Mouse (Mus musculus) gastrocnemius, adult 8-10 months (tissue): Measurements from ENCODE around the gene Pola1. TPM values are rescaled to one million over a fixed set of nuclear protein-coding genes. Genes with fewer than 3 reads are reported as not detected.
"Not testable (repeated sequence)": the region's sequence is repeated elsewhere in the genome, so short reads cannot be mapped to it uniquely, and the experiment has no call there.

Experiments
- DNase-seq, 2 experiments: peaks; one replicate each; pipeline ENCODE4 v3.0.0; 2022; ENCODE audit warnings: low spot score in 2 of 2
- total RNA-seq, 4 experiments: library from RNA; stranded (reverse); gene quantifications; 2 replicates each; pipeline ENCODE4 v1.2.4; 2022

Gene Pola1
- total RNA-seq, 4 experiments from 2014 or later, result 1.3 to 2.9 (median 1.6) TPM

DNA sequence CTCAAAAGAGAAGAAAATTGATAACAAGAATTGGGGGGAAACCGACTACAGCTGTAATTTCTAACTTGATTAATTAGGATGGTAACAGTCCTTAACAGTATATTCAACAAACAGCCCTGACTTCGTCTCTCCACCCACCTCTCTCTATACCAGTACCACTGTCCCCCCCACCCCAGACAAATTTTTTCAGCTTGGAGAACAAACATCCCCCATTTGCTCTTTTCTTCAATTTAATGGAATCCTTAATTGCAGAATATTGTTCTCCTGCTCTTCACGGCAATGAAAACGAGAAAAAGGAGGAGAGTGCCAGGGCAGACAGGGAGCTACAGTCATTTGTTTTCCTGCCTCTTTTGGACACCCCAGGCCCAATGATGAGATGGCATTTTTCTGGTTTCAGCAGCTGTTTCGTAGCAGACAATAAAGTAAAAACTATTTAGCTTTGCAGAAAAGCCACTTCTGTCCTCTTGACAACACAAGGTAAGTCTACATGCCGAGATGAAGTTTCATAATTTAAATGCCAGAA, 202.2 kb downstream of the Pola1 start:
- no peak for DNase-seq

DNA sequence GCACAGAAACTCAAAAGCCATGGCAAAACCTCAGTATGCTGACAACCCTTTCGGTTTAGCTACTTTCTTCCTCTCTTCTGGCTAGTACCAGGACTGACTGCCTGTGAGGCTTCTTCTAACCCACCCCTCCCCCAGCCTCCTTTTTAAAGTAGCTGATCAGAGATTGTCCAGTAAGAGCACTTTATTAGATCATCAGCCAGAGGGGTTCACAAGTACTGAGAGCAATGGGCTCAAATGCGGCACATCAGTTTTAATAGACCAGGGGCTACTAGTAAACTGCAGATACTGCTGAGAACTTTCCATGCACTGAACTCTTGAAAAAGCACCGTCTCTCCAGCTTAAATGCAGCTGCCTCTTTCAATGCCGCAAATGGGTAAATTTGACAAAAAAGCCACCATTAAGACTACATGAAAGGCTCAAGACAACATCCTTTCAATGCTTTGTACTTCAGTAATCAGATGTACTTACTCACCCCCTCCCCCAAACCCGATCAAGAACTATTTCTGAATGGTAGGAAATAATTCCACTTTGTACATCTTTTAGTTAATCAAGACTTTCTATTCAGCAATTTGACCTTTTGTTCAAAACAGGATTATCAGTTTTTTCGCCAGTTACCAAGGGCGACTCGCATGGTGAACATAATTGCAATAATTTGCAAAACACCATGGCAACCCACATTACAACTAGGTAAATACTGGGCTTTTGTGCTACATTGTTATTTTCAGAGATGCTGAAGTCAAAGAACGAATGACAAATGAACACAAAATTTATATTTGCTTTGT, 202.8 kb downstream of the Pola1 start:
- no peak for DNase-seq

DNA sequence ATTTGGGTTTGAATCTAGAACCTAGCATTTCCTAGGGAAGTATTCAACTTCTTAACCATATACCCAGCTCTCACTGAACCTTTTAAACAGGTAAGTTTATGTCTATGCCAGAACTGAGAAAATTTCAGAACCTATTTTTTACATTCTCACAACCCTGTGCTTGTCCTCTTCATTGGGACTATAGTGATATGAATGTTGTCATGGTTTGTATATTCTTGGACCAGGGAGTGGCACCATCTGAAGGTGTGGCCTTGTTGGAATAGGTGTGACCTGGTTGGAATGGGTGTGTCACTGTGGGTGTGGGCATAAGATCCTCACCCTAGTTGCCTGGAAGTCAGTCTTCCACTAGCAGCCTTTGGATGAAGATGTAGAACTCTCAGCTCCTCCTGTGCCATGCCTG, 231.1 kb downstream of the Pola1 start:
- not testable (repeated sequence) for DNase-seq

DNA sequence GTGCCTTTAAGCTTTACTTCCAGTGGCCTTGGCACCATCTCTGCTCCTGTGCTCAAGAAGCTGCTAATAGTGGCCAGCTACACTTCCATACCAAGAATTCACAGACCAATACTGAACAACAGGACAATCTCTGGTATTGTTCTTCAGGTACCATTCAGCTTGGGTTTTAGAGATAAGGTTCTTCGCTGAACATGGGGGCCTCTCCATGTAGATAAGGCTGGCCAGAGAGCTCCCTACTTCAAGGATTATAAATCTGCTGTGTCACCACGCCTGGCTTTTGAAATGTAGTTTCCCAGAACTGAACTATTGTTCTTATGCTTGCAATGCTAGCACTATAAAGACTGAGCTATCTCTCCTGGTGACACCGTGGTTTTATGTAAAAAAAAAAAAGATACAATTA, 234.9 kb downstream of the Pola1 start:
- DNase-seq, result no peak

DNA sequence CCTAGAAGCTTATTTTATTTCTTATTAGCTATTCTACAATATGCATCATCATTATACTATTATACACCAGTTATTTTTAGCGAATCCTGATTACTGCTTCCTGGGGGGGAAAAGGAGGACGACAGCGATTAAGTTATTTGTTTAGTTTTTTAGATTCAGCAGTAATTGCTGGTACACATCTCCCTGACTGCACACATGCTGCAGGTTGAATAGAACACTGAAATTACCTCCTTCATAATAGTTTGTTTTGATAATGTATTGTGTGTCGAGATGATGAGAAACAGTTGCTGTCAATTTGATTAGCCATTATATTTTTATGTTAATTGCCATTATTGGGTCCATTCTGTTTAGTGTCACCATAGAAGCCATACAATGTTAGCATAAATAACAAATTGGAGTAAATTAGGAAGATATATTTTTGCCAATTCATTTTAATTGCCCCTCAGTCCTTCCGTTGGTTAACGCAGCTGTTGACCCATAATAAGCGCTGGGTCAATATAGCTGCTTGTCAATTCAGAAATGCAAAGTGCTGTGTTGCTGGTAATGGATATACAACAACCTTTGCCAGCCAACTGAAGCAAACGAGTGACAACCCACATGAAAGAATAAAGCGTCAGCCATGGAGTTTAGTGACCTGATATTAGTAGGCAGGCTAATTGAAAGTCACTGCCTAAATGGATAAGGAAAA, 254.5 kb downstream of the Pola1 start:
- no peak for DNase-seq

DNA sequence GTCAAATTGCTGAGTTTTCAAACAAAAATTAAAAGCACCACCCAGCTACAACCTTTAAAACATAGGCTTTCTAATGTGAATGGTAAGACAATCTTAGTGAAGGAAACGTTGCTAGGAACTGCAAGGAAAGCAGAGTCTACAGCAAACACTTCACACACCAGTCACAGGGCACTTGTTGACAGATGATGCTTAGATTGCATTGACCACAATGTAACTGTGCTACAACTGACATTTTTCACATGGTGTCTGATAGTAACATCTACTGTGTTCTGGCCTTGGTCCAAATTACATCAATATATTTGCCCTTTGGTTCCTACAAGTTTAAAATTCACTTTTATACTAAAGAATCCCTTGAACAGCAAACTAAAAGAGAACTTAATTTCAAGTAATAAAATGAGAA, 258.5 kb downstream of the Pola1 start:
- no peak for DNase-seq

DNA sequence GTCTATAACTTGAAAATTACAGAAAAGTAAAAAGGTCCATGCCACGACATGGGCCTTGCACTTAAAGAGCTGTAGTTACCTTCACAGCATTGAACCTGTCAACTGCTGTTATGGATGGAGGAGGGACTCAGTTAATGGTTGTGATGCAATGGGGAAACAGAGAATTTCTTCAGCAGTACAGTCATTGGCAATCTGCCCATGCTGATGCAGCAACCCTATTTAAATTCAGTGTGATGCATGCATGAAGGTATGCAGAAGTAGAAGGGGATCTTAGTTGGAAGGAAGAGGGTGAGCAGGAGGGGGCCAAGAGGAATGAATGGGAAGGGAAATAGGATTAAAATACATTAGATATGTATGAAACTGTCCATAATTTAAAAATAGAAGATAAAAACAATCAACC, 262.2 kb downstream of the Pola1 start:
- no peak for DNase-seq

DNA sequence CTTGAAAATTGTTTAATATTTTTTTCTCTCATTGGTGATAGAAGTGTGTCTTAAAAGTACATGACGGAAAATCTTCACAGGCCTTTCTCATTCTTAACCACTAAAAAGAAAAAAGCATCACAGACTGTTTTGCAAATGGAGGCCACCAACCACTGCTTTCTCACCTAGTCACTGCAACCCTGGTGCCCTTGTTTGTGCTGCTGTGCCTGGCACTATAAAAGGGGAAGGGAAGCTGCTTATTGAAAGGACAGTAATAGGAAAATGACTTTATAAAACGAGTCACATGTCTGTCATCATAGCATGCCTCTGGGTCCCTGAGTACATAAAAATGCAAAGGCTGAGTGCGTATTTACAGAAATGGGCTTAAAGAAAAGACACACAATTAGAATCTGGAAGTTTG, 263.7 kb downstream of the Pola1 start:
- no peak for DNase-seq

DNA sequence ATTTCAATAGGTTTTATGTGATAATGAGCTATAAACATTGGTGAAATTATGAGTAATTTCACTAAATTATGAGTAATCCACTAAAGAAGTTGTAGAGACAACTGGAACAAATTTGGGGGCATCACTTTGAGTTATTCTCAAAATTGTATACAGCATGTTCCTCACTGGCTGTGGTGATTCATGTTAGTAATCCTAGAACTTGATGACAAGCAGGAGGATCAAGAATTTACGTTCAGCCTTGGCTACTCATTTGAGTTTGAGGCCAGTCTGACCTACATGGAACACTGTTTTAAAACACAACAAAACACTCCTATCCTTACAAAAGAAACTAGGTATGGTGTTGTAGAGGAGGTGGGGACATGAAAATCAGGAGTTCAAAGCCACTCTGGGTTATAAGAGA, 310.6 kb downstream of the Pola1 start:
- DNase-seq, result no peak

DNA sequence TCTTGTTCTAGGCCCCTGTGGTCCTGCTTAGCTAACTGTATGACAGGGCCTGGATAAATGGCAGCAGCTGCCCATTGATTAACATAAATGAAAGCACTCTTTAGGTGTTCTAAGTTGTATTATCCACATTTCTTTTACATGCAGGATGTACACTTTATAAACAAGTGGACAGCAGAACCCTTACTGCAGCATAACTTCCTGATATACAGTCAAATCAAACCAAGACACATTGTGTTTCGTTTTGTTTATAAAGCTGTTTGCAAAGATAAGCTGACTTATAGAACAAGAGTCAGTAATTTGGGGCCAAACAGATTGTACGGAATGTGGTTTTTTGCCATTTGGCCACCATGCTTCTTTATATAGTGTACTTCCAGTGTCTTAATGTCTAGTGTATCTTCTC, 312.0 kb downstream of the Pola1 start:
- DNase-seq, result no peak

DNA sequence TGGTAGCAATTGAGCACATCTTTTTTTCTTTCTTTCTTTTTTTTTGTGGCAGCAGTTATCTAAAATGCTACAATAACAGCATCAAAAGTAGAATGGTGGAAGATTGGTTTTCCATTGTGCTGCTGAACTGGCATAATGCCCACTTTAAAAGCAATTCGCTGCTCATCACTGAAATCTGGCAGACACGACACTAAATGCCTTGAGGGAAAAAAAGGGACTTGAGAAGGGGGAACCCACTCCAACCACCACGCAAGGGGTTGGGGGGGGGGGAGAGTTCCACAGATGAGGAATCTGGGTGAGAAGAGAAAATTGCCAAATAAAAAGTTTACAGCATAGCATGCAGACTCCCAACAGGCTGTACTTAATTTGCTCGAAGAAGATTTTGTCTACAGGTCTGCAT, 314.4 kb downstream of the Pola1 start:
- no peak for DNase-seq

DNA sequence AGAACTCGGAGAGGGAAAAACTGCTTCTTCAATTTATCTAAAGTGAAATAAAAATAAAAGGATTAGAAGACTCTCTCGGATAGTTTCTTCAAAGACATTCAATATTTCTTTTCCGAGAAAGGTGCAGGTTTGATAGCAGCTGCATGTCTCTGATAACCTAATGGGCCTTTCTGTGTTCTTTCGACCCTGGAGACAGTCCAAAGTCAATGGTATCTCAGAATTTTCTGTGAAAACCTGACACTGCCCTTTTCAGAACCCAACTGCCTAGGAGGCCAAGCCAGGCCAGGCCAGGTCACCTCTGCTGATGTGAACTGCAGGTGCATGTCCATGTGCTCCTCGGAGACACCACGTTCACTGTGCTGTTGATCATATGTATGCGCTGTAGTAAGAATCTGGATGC, 326.2 kb downstream of the Pola1 start:
- DNase-seq, result no peak

DNA sequence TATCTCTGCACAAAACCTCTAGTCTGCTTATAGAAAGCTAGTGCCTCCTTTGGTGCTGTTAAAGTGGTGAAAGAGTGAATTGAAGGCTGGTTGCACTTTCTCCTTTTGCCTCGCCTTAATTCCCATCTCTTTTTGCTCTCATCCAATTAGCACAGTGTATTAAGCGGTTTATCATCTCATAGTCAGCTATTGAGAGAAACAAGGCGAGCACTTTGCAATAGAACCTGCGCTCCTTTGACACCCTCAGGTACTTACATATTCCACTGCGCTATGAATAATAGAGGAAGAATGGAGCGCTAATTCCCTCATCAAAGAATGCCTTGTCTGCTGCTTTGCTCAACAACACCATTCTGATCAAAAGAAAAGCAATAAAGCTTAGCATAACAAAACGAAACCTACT, 330.2 kb downstream of the Pola1 start:
- no peak for DNase-seq

DNA sequence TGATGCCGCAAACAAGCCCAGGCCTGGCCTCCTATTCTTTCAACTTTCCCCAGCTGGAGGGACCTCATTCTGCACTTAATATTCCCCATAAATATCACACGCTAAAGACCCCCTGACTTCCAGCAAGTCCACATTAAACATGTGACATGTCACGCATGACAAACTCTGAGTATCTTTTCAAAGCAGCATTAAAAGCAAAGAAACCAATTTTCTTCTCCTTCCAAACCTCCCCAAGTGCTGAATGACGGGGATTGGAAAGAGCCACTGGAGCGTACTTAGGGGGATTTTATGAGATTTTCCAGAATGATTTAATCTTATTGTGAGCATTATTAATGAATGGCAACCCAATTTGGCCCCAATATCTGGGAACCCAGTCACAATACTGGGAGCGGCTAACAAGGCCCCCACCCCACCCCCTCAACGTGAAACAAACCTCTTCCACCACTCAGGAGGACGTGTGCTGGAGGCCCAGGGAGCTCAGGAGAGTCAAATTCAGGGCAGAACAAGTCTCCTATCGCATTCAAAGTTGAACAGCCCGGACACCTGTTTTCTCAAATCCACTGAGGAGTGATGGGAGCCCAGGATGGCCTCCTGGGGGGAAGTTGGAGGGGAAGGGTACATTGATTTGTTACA, 331.7 kb downstream of the Pola1 start:
- no peak for DNase-seq

DNA sequence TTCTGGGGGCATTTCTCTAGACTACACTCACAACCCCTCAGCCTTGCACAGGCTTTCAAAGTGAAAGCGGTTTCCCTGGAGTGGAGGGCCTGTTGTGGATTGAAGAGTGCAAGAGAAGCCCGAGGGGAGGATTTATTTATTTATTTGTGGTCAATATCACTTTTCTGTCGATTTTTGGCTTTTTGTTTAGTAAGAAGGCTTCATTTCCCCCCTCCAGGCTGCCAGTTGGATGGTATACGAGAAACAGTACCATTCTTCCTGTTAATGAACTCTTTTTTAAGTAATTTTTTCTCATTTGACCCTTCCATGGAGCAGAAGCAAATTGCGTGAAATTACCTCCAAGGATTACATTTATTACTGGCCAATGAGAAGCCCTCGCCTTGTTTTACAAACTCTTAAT, 332.2 kb downstream of the Pola1 start:
- DNase-seq, result no peak

DNA sequence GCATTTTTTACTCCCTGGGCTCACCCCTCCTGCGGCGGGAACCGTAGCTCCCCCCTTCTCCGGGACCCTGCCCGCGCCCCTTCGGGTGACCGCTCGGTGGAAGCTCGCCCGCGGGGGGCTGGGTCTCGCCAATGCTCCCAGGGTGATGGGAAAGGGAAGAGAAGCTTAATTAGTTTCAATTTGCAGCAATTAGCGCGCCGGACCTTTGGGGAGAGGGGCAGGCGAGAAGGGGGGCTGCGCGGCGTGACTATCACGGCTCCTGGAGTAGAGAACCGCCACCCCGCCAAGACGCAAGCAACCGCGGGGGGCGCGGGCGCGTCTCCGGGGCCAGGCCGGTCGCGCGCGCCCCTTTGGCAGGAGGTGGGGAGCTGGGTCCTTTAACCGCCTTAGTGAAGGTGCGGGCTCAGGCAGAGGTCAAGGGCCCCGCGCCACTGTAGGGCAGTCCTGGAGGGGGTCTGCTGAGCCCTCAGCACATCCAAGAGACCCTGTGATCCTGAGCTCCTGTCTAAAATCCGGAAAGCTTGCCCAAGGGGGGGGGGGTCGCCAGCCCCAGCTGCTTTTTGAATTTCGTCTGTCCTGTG, 332.8 kb downstream of the Pola1 start:
- DNase-seq, result no peak

DNA sequence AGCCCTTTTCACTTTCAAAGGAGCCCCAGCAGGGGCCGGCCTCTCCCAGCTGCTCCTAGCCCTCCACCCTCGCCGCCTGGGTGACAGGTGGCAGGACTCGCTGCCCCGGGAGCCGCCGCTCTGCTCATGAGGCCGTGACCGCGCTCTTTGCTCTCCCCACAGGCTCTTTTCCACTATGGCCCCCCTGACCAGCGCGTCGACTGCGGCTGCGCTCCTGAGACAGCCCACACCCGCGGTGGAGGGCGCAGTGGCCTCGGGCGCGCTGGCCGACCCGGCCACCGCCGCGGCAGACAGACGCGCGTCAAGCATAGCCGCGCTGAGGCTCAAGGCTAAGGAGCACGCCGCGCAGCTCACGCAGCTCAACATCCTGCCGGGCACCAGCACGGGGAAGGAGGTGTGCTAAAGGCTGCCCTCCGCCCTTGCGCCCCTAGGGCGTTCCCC, 334.9 kb downstream of the Pola1 start:
- DNase-seq, result no peak

DNA sequence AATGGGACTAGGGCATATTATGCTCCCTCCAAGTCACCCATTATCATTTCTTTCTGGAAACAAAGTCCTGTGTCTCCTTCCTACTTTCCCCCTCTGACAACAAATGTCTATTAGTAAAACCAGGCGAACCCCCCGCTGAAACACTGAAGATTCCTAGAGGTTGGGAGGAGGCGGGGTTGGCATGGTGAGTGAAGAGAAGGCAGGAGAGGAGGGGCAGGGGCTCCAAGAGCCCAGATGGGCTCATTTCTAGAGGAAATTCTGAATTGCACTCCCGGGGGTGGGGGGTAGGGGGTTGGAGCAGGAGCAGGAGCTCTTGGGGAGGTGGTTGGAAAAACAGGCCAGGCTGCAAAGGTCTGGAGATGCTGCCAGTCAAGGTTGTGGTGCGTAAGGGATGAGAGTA, 336.1 kb downstream of the Pola1 start:
- DNase-seq, result no peak

DNA sequence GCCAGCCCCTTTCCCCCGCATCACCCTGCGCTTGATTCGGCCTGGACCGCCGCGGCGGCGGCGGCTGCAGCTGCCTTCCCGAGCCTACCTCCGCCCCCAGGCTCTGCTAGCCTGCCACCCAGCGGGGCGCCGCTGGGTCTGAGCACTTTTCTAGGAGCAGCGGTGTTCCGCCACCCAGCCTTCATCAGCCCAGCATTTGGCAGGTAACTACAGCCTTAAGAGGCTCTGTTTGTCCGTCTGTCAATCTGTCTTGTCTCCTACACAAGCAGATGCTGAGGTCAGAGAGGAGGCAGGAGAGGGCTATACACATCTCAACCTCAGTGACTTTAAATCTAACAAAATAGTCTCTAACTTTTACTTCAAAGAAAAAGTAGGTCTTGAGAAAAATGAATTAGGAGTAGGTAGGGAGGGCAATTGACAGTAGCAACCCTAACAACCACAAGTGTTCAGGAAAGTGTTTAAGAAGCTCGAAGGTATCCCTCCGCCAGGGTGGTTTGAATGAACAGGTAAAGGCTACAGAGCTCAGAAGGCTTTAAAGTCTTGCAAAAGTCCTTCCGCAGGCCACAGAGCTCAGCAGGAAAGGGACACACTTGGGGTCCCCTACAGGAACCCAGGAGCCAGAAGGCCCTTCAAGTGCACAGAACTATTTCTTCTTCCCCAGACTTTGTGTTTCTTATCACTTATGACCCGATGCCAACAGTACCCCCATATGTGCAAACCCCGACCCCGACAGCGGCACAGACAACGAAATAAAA, 337.0 kb downstream of the Pola1 start:
- DNase-seq, result no peak

DNA sequence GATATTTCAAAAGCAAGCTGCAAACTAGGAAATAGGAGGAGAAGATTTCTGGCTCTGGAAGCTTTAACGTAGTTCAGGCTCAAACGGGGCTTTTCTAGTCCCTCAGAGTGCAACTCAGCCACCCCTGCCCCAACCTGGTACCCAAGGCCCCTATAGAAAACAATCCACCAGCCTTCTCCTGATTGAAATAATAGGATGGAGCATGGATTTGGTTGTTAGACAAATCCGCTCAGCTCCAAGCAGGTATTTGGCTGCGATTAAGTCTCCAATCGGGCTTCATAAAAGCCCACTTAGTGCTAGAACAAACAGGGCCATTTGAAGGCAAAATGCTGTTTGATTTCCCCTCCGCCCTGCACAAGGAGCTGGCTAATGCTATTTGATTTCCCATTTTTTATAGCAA, 339.9 kb downstream of the Pola1 start:
- DNase-seq, result no peak

DNA sequence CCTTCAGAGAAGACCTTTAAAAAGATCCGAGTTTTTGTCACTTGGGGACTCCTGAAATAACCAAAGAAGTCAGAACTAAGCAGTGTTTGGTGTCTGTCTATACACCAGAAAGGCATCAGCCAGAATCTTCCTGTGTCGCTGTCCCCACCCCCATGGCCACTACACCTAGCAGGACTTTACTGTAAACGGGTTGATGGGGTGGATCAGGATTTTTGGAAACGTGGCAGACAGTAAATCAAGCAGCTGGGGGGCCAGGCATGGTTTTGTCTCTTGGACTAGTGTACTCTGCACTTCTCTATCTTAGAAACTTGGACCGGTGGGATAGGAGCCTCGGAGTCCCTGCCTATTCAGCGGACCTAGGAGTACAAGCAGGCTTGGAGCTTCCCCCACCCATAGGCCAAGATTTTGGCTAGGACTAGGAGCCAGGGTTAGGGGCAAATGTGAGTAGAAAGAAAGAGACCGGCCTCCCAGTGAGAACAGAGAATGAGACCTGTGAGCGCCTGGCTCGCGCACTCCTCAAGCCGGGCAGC, 342.0 kb downstream of the Pola1 start:
- DNase-seq, result no peak
